Mouse (Mus musculus): ENCODE results near the gene Gcc1. TPM values are rescaled to one million over a fixed set of nuclear protein-coding genes. Genes with fewer than 3 reads are reported as not detected.

Gcc1 gene
- 5.5 and 7.1 TPM in 2 replicates for polyA plus RNA-seq (2015; fragmentation: Nextera tagmentation; extraction: Ambion mirVana)

DNA sequence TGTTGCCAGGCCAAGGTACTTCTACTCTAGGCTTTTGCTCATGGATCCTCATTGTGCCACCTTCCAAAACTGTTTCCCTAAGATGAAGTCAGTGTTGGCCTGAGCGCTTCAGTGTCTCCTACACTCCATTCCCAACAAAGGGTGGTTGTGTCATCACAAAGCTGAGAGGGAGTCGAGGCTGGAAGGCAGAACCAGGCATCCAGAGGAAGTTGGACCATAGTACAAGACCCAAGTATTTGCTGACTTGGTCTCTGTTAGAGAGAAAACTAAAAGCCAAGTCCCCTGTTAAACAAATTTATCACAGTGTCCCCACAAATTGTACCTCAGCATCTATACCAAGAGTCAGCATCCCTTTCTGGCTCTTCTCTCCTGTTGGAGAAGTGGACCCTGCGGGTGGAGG is at the start of gene Gcc1:
Gene Gcc1 (minus strand): TSS at position 101 of the 400 bp plus-strand sequence.

DNA sequence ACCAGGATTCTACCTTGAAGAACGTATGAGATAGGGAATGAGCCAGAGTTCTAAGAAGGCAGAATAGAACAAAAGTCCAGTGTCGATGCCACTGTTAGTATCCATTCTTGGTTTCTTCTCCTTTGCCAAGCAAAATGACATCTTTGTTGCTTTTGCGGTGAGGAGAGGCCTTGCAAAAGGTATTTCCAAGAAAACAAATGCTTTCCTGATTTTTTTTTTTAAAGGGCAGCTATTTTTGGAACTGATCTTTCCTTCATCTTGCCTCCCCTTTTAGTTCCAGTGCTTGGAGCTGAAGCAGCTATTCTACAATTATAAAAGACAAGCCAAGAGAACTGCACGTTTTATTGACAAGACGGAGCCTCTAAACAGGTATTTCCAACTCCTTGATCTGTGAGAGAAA is 46.6 kb upstream of the Gcc1 start, which contains the start of gene Snd1:
Gene Snd1 (plus strand): TSS at position 301 of the 400 bp plus-strand sequence.

DNA sequence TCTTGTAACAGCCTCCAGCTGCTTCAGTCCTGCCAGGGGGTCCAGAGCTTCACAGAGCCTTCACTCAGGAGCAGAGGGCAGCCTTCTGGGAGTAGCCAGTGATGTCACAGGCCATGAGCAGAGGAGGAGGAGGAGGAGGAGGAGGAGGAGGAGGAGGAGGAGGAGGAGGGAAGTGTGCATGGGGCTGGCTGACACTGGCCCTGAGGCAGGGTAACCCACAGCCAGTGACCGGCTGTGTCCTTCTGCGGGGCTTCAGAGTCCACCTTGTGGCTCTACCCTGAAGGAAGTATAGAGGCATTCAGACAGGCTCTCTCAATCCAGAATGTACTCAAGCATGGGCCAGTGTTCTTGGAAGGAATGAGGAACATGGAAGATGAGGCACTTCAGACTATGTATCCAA is 21.1 kb upstream of the Gcc1 start, which contains the start of gene Pax4:
Gene Pax4 (minus strand): TSS at position 101 of the 400 bp plus-strand sequence.

DNA sequence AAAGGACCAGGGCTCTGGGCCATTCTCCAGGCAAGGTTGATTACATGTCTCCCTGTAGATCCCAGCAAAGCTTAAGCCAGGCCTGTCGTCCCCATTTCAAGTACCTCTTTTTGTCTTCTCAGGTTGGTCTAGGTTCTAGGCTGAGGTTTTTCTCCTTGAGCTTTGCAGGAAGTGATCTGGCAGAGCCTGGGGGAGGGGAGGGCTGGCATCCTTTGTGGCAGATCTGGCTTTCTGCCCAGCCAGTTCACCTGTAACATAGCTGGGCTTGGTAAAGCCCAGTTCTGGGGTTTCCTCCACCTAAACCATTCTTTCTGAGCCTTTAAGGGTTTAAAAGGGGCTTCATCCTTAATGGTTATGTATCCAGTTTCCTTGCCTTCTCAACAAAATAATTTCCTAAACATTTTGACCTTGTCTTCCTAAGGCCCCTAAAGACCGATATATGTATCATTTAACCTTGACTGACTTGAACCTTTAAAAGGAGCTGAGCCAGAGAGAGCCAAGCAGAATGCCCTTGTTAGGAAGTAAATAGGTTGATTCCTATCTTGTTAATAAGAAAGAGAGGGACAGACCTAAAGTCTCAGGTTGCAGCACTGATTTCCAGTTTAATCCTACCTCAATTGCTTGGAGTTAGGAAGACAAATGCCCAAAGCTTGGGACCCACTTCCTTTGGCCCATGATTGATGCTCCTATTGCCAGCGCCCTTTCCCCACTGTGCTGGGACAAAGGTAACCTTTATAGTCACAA is 922 bp downstream of the Gcc1 start, which contains the start of gene Fscn3:
Gene Fscn3 (plus strand): TSS at position 694 of the 744 bp plus-strand sequence.

DNA sequence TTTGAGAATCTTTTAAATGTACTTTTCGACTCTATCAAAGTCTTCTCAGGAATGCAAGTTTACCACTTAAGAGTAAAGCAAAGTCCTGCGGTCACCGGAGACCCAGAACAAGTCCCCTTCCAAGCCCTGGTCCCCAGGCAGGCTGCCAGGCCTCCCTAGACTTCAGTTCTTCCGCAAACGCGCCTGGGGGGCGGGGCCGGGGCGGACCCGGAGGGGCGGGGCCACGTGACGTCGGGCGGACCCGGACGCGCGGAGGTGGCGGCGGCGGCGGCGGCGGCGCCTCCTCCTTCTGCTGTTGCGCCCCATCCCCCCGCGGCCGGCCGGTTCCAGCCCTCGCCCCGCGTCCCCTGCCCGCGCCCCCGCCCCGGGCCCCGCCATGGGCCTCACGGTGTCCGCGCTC is 4.9 kb downstream of the Gcc1 start, which contains the start of gene Arf5:
Gene Arf5 (plus strand): TSS at position 248 of the 400 bp plus-strand sequence.

DNA sequence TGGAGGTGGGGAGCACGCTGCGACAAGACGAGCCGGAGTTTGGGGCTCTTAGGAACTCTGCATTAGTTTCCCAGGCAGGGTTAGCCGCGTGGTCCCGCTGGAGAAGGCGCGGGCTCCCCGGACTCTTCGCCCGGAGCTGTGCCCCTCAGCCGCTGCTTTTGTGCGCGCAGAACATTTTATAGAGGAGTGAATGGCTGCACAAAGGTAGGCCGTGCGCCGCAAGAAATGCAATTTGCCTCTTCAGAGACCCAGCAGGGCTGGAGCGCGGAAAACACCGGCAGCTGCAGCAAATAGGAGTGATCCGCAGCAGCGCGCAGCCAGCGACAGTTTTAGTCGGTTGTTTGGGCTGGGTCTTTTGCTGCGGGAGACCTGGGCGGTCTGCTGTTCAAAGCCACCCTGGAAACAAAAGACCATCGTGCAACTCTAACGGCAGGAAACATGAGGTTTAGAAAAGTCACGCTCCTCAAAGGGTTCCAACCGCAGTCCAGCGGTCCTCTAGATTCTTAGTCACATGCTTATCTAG is 30.4 kb downstream of the Gcc1 start, which contains the start of gene Zfp800:
Gene Zfp800 (minus strand): TSS at position 325 of the 523 bp plus-strand sequence.

Other genes with a start within 250 kb of the Gcc1 start
- 13.8 and 26.7 TPM in 2 replicates for gene Zfp800, start 30.4 kb downstream of the Gcc1 start, polyA plus RNA-seq (2015; fragmentation: Nextera tagmentation; extraction: Ambion mirVana)
- gene Arf5, start 4.8 kb downstream of the Gcc1 start, polyA plus RNA-seq (2015; fragmentation: Nextera tagmentation; extraction: Ambion mirVana): 314 and 331 TPM in 2 replicates
- not detected in 2 replicates for gene Fscn3, start 601 bp downstream of the Gcc1 start, polyA plus RNA-seq (2015; fragmentation: Nextera tagmentation; extraction: Ambion mirVana)
- gene Pax4, start 21.0 kb upstream of the Gcc1 start, polyA plus RNA-seq (2015; fragmentation: Nextera tagmentation; extraction: Ambion mirVana): not detected in 2 replicates
- 47.9 and 66.9 TPM in 2 replicates for gene Snd1, start 46.7 kb upstream of the Gcc1 start, polyA plus RNA-seq (2015; fragmentation: Nextera tagmentation; extraction: Ambion mirVana)

All from adrenal gland, postnatal 0 days (tissue).